In genomic region chr9:28439433-28440191, GRCm38 (mm10) we compare ENCODE assay signal across 15 mouse cellular contexts.
DNase-seq lines count a peak whose midpoint lies in the region; ATAC-seq lines count a peak whose summit lies in the region.
"Had no signal": no experiment of that assay in that cellular context is flagged by ENCODE, and none has a peak within 500 bp of the region (broad histone marks: within the 10 kb centered on the region; RNA-seq: fewer than 3 reads in every experiment).

No protein-coding gene starts in this region.

- H3K4me1 ChIP-seq in midbrain, embryonic 14.5 days (ENCODE audit: control insufficient read depth, insufficient read depth, low read length) = peaks cover 11% of the 10 kb centered on the region
- no peaks in the 10 kb centered on the region for H3K4me1 ChIP-seq in midbrain, embryonic 10.5 days
- H3K4me1 ChIP-seq in forebrain, embryonic 15.5 days = peaks cover 26% of the 10 kb centered on the region
- H3K4me1 ChIP-seq in kidney, embryonic 15.5 days = peaks cover 12% of the 10 kb centered on the region
- H3K4me1 ChIP-seq: stomach, embryonic 15.5 days had no signal

- no peak overlapping the region for H3K27ac ChIP-seq in midbrain, embryonic 14.5 days (replicated peaks; ENCODE audit: low read depth, low read length)
- no peak overlapping the region for H3K27ac ChIP-seq in midbrain, embryonic 10.5 days (replicated peaks)
- H3K27ac ChIP-seq in forebrain, embryonic 15.5 days (replicated peaks) = peak overlapping the region; percentile 47
- no peak overlapping the region for H3K27ac ChIP-seq in kidney, embryonic 15.5 days
- H3K27ac ChIP-seq: kidney, postnatal 0 days; limb, embryonic 15.5 days; stomach, embryonic 15.5 days had no signal

- peak; percentile 43 for DNase-seq in midbrain, embryonic 14.5 days
- no peak for DNase-seq in midbrain, embryonic 10.5 days (ENCODE audit: low spot score)
- DNase-seq in cerebellum, adult 9-11 months = peak; percentile 84
- DNase-seq in thymus, postnatal 0 days (ENCODE audit: low spot score) = no peak
- DNase-seq: adrenal gland, postnatal 25 days; heart, adult 18-20 months; layer of hippocampus, postnatal 36 days; lung, embryonic 14.5 days had no signal

- H3K27me3 ChIP-seq in midbrain, embryonic 14.5 days (ENCODE audit: control insufficient read depth, insufficient read depth, low read length) = no peaks in the 10 kb centered on the region
- peaks cover 73% of the 10 kb centered on the region for H3K27me3 ChIP-seq in midbrain, embryonic 10.5 days (ENCODE audit: low read depth, poor library complexity, severe bottlenecking)
- H3K27me3 ChIP-seq in forebrain, embryonic 15.5 days = 0 out of 2 replicates have a peak, but pooled peaks cover 2% of the 10 kb centered on the region
- H3K27me3 ChIP-seq in kidney, embryonic 15.5 days = no peaks in the 10 kb centered on the region
- H3K27me3 ChIP-seq: CH12.LX; limb, embryonic 15.5 days; stomach, embryonic 15.5 days had no signal

- no peak overlapping the region for H3K9ac ChIP-seq in midbrain, embryonic 14.5 days (replicated peaks; ENCODE audit: low read length)
- H3K9ac ChIP-seq in forebrain, embryonic 15.5 days (replicated peaks) = no peak overlapping the region
- H3K9ac ChIP-seq in kidney, embryonic 15.5 days = no peak overlapping the region
- H3K9ac ChIP-seq: limb, embryonic 15.5 days; lung, embryonic 14.5 days; stomach, embryonic 15.5 days had no signal

- H3K9me3 ChIP-seq in midbrain, embryonic 14.5 days (ENCODE audit: control insufficient read depth, low read length) = no peaks in the 10 kb centered on the region
- H3K9me3 ChIP-seq in midbrain, embryonic 10.5 days (replicated peaks) = no peaks in the 10 kb centered on the region
- H3K9me3 ChIP-seq in forebrain, embryonic 15.5 days = no peaks in the 10 kb centered on the region
- H3K9me3 ChIP-seq in kidney, embryonic 15.5 days (replicated peaks) = no peaks in the 10 kb centered on the region
- H3K9me3 ChIP-seq: limb, embryonic 15.5 days; stomach, embryonic 15.5 days had no signal

- no peaks in the 10 kb centered on the region for H3K36me3 ChIP-seq in midbrain, embryonic 14.5 days (ENCODE audit: control insufficient read depth, insufficient read depth, low read length)
- H3K36me3 ChIP-seq in midbrain, embryonic 10.5 days = no peaks in the 10 kb centered on the region
- no peaks in the 10 kb centered on the region for H3K36me3 ChIP-seq in forebrain, embryonic 15.5 days
- H3K36me3 ChIP-seq in kidney, embryonic 15.5 days = no peaks in the 10 kb centered on the region
- H3K36me3 ChIP-seq: limb, embryonic 15.5 days; stomach, embryonic 15.5 days had no signal

- WGBS in midbrain, embryonic 14.5 days = 59% methylated on average over 5 of the region's 5 CpGs
- WGBS in midbrain, embryonic 10.5 days = 66% methylated on average over 5 of the region's 5 CpGs
- WGBS in forebrain, embryonic 15.5 days = 26% methylated on average over 5 of the region's 5 CpGs
- 53% methylated on average over 5 of the region's 5 CpGs for WGBS in kidney, embryonic 15.5 days

- H3K4me2 ChIP-seq in midbrain, embryonic 14.5 days (ENCODE audit: low read length) = no peak overlapping the region
- H3K4me2 ChIP-seq in forebrain, embryonic 15.5 days (replicated peaks) = peak overlapping the region; percentile 14; the same call in 1 of the 2 replicates
- H3K4me2 ChIP-seq in kidney, embryonic 15.5 days = no peak overlapping the region
- H3K4me2 ChIP-seq: limb, embryonic 15.5 days; lung, embryonic 14.5 days; stomach, embryonic 15.5 days had no signal

- H3K4me3 ChIP-seq in midbrain, embryonic 14.5 days (replicated peaks; ENCODE audit: low read depth, low read length) = no peak overlapping the region
- H3K4me3 ChIP-seq in midbrain, embryonic 10.5 days = no peak overlapping the region
- H3K4me3 ChIP-seq in forebrain, embryonic 15.5 days = no peak overlapping the region
- no peak overlapping the region for H3K4me3 ChIP-seq in kidney, embryonic 15.5 days (replicated peaks)
- H3K4me3 ChIP-seq: limb, embryonic 15.5 days; stomach, embryonic 15.5 days had no signal

- no peak for ATAC-seq in midbrain, embryonic 14.5 days (ENCODE audit: low FRiP score, low TSS enrichment)
- ATAC-seq in forebrain, embryonic 15.5 days (replicated peaks) = peak; percentile 73
- no peak for ATAC-seq in kidney, embryonic 15.5 days (replicated peaks; ENCODE audit: low FRiP score)
- no peak for ATAC-seq in erythroid progenitor cell, adult 5-6 weeks (replicated peaks; ENCODE audit: low FRiP score, poor library complexity, severe bottlenecking)

Comparison
In these comparisons a context has a peak if more than half of its experiments do, and no peak if none do; other contexts are left out.
1. DNase-seq: peak in midbrain, embryonic 14.5 days (single experiment) and cerebellum, adult 9-11 months (single experiment); none in midbrain, embryonic 10.5 days (single experiment) and thymus, postnatal 0 days (single experiment).